Mouse (Mus musculus) MEL (cell line): ENCODE data around the gene Rcan1.

ENCODE experiments used
- BHLHE40 ChIP-seq: IDR thresholded peaks from 2 replicates; pipeline ENCODE4 v1.6.1; 2012; ENCODE audit warnings: low read depth, mild to moderate bottlenecking, inconsistent platforms, low read length, improper control_type of control experiment, borderline replicate concordance
- CTCF ChIP-seq, 3 experiments: IDR thresholded peaks in 2 of 3; conservative IDR thresholded peaks in 1 of 3; 2 replicates each; pipeline ENCODE4 v1.5.1; 2011 to 2012; ENCODE audit warnings: low read length in 3 of 3, low read depth in 2 of 3, mild to moderate bottlenecking in 2 of 3, improper control_type of control experiment in 1 of 3, inconsistent platforms in 1 of 3, mixed read lengths in 1 of 3, moderate library complexity in 1 of 3; ENCODE audit not compliant: control insufficient read depth in 1 of 3, insufficient read depth in 1 of 3, poor library complexity in 1 of 3, severe bottlenecking in 1 of 3
- ZC3H11A ChIP-seq: IDR thresholded peaks from 2 replicates; pipeline ENCODE4 v1.6.1; 2012; ENCODE audit warnings: low read depth, mild to moderate bottlenecking, inconsistent platforms, low read length, improper control_type of control experiment

- TF ChIP-seq CTCF (IDR thresholded peaks at IDR 0.05 in 2 of 3, conservative IDR thresholded peaks at IDR 0.05 in 1 of 3; ENCODE audit: control insufficient read depth in 1 of 3, insufficient read depth in 1 of 3, low read depth in 2 of 3, low read length in 3 of 3, poor library complexity in 1 of 3, severe bottlenecking in 1 of 3) (peak in 1 of 3 experiments; percentile 12; a peak in 1 of 6 replicates), BHLHE40 (no peak), ZC3H11A (no peak)
Observed at GRCm38 (mm10) chr16:92467041-92467440, 3.6 kb downstream of the Rcan1 start.
